ENCODE assay signal across 8 mouse cellular contexts in genomic region chr5:115908251-115908650, GRCm38 (mm10).
DNase-seq lines count a peak whose midpoint lies in the region; ATAC-seq and TF ChIP-seq lines count a peak whose summit lies in the region.

No protein-coding gene starts in this region.

- no peak for TF ChIP-seq CTCF in liver, postnatal 0 days (IDR thresholded peaks at IDR 0.05; ENCODE audit: low read depth)

- H3K4me1 ChIP-seq in kidney, embryonic 14.5 days (ENCODE audit: control insufficient read depth, insufficient read depth, low read length): peaks cover 19% of the 10 kb centered on the region
- H3K4me1 ChIP-seq in hindbrain, embryonic 15.5 days (replicated peaks): peaks cover 46% of the 10 kb centered on the region
- peaks cover 11% of the 10 kb centered on the region for H3K4me1 ChIP-seq in liver, postnatal 0 days (ENCODE audit: insufficient read depth)
- H3K4me1 ChIP-seq in stomach, embryonic 16.5 days (ENCODE audit: control insufficient read depth, insufficient read depth, low read length): peaks cover 17% of the 10 kb centered on the region

- H3K36me3 ChIP-seq in kidney, embryonic 14.5 days (ENCODE audit: control insufficient read depth, insufficient read depth, low read length): no peaks in the 10 kb centered on the region; the same call in 1 of the 2 replicates
- no peaks in the 10 kb centered on the region for H3K36me3 ChIP-seq in hindbrain, embryonic 15.5 days
- H3K36me3 ChIP-seq in liver, postnatal 0 days (replicated peaks; ENCODE audit: insufficient read depth, low read length): no peaks in the 10 kb centered on the region; the same call in 1 of the 2 replicates
- no peaks in the 10 kb centered on the region for H3K36me3 ChIP-seq in stomach, embryonic 16.5 days (ENCODE audit: control insufficient read depth, insufficient read depth, low read length)

- no peaks in the 10 kb centered on the region for H3K27me3 ChIP-seq in kidney, embryonic 14.5 days (ENCODE audit: control insufficient read depth, insufficient read depth, low read length)
- H3K27me3 ChIP-seq in hindbrain, embryonic 15.5 days: no peaks in the 10 kb centered on the region
- no peaks in the 10 kb centered on the region for H3K27me3 ChIP-seq in liver, postnatal 0 days (ENCODE audit: insufficient read depth, low read length)
- H3K27me3 ChIP-seq in stomach, embryonic 16.5 days (ENCODE audit: control insufficient read depth, insufficient read depth, low read length): no peaks in the 10 kb centered on the region

- H3K9me3 ChIP-seq in kidney, embryonic 14.5 days (ENCODE audit: control insufficient read depth, low read length): no peaks in the 10 kb centered on the region
- no peaks in the 10 kb centered on the region for H3K9me3 ChIP-seq in hindbrain, embryonic 15.5 days
- H3K9me3 ChIP-seq in liver, postnatal 0 days (ENCODE audit: low read length): no peaks in the 10 kb centered on the region
- no peaks in the 10 kb centered on the region for H3K9me3 ChIP-seq in stomach, embryonic 16.5 days (replicated peaks; ENCODE audit: control insufficient read depth, low read length)

- WGBS in kidney, embryonic 14.5 days: 19% methylated on average over 10 of the region's 10 CpGs
- WGBS in hindbrain, embryonic 15.5 days: 13% methylated on average over 10 of the region's 10 CpGs
- WGBS in liver, postnatal 0 days (ENCODE audit: insufficient replicate concordance): 57% methylated on average over 10 of the region's 10 CpGs
- 25% methylated on average over 10 of the region's 10 CpGs for WGBS in stomach, embryonic 16.5 days

- no peak overlapping the region for H3K27ac ChIP-seq in kidney, embryonic 14.5 days (ENCODE audit: low read depth, low read length)
- H3K27ac ChIP-seq in hindbrain, embryonic 15.5 days (replicated peaks): peak overlapping the region; percentile 80
- H3K27ac ChIP-seq in liver, postnatal 0 days (ENCODE audit: low read depth): no peak overlapping the region
- no peak overlapping the region for H3K27ac ChIP-seq in stomach, embryonic 16.5 days (ENCODE audit: low read length)

- ATAC-seq in kidney, embryonic 14.5 days (ENCODE audit: low FRiP score, low TSS enrichment): no peak
- peak; percentile 68 for ATAC-seq in hindbrain, embryonic 15.5 days (ENCODE audit: low FRiP score, low read depth)
- ATAC-seq in liver, postnatal 0 days: no peak
- no peak for ATAC-seq in stomach, embryonic 16.5 days (ENCODE audit: insufficient read depth, low FRiP score)

- DNase-seq in kidney, adult 9 months: no peak
- DNase-seq in embryo, embryonic 9.5 days (ENCODE audit: extremely low spot score): peak; percentile 32
- DNase-seq in liver, postnatal 0 days: no peak
- no peak for DNase-seq in spleen, postnatal 36 days (ENCODE audit: low spot score in 2 of 2)
- no peak for DNase-seq in thymus, postnatal 36 days

- no peak overlapping the region for H3K9ac ChIP-seq in kidney, embryonic 14.5 days (ENCODE audit: low read depth, low read length)
- peak overlapping the region; percentile 40 for H3K9ac ChIP-seq in hindbrain, embryonic 15.5 days
- H3K9ac ChIP-seq in liver, postnatal 0 days (replicated peaks): no peak overlapping the region
- no peak overlapping the region for H3K9ac ChIP-seq in stomach, embryonic 16.5 days (ENCODE audit: low read length)

- no peak for TF ChIP-seq EP300 in liver, postnatal 0 days (IDR thresholded peaks at IDR 0.05; ENCODE audit: low read depth)

- peak overlapping the region; percentile 66 for H3K4me2 ChIP-seq in kidney, embryonic 14.5 days (replicated peaks; ENCODE audit: low read depth, low read length)
- peak overlapping the region; percentile 68 for H3K4me2 ChIP-seq in hindbrain, embryonic 15.5 days
- peak overlapping the region; percentile 72 for H3K4me2 ChIP-seq in liver, postnatal 0 days (ENCODE audit: low read depth, low read length)
- H3K4me2 ChIP-seq in stomach, embryonic 16.5 days (ENCODE audit: low read depth, low read length): peak overlapping the region; percentile 71; the same call in 1 of the 2 replicates

- peak overlapping the region; percentile 1; the same call in 1 of the 2 replicates for H3K4me3 ChIP-seq in kidney, embryonic 14.5 days (ENCODE audit: low read length)
- H3K4me3 ChIP-seq in hindbrain, embryonic 15.5 days: peak overlapping the region; percentile 45
- peak overlapping the region; percentile 26; the same call in 1 of the 2 replicates for H3K4me3 ChIP-seq in liver, postnatal 0 days (ENCODE audit: low read depth, low read length)
- H3K4me3 ChIP-seq in stomach, embryonic 16.5 days (replicated peaks; ENCODE audit: low read length): no peak overlapping the region; the same call in 1 of the 2 replicates
